Mouse (Mus musculus) stomach, postnatal 0 days (tissue): ENCODE measurements around the gene Prex1. TPM values are rescaled to one million over a fixed set of nuclear protein-coding genes. Genes with fewer than 3 reads are reported as not detected.

ENCODE experiments used
- ATAC-seq: fragments of 200-750 bp; cut with Nextera tagmentation; 2 replicates; pipeline ENCODE4 v1.8.0; 2017; ENCODE audit not compliant: low FRiP score, low TSS enrichment
- DNase-seq: peaks from one replicate; pipeline ENCODE4 v3.0.0-alpha.2; 2016; ENCODE audit warnings: low spot score
- H3K27ac ChIP-seq: fragments of 300-500 bp; sonication (generic); replicated peaks from 2 replicates; pipeline ENCODE4 v1.5.1; 2014; ENCODE audit warnings: mild to moderate bottlenecking, control low read depth
- H3K27me3 ChIP-seq: fragments of 300-500 bp; sonication (generic); 2 replicates; pipeline ENCODE4 v1.6.1; 2014; ENCODE audit warnings: low read length; ENCODE audit not compliant: control insufficient read depth, insufficient read depth
- H3K36me3 ChIP-seq: fragments of 300-500 bp; sonication (generic); 2 replicates; pipeline ENCODE4 v1.6.1; 2014; ENCODE audit warnings: low read length, mixed read lengths; ENCODE audit not compliant: control insufficient read depth, insufficient read depth
- H3K4me1 ChIP-seq: fragments of 300-500 bp; sonication (generic); replicated peaks from 2 replicates; pipeline ENCODE4 v1.6.1; 2014; ENCODE audit warnings: antibody characterized with exemption; ENCODE audit not compliant: control insufficient read depth, insufficient read depth
- H3K4me2 ChIP-seq: fragments of 300-500 bp; sonication (generic); replicated peaks from 2 replicates; pipeline ENCODE4 v1.6.1; 2014; ENCODE audit warnings: low read depth, mild to moderate bottlenecking, control low read depth, moderate library complexity
- H3K4me3 ChIP-seq: fragments of 300-500 bp; sonication (generic); 2 replicates; pipeline ENCODE4 v1.5.1; 2014; ENCODE audit warnings: low read depth, low read length, control low read depth
- H3K9ac ChIP-seq: fragments of 300-500 bp; sonication (generic); 2 replicates; pipeline ENCODE4 v1.6.1; 2014; ENCODE audit warnings: mild to moderate bottlenecking, low read length, control low read depth, mixed read lengths
- H3K9me3 ChIP-seq: fragments of 300-500 bp; sonication (generic); 2 replicates; pipeline ENCODE4 v1.6.1; 2016; ENCODE audit warnings: low read length; ENCODE audit not compliant: control insufficient read depth
- CTCF ChIP-seq: IDR thresholded peaks from 2 replicates; pipeline ENCODE4 v1.5.1; 2016; ENCODE audit warnings: antibody characterized with exemption, low read depth, mild to moderate bottlenecking, moderate library complexity
- EP300 ChIP-seq: optimal IDR thresholded peaks from 2 replicates; pipeline ENCODE3; 2016; ENCODE audit warnings: antibody characterized with exemption
- WGBS: fragments of 180-500 bp; shearing (Covaris S2); extraction: QIAGEN DNeasy Blood & Tissue Kit; methylation state at CpG from one replicate; pipeline ENCODE4 v1.1.7; 2014; 5-methylcytosine and 5-hydroxymethylcytosine counted together
- polyA plus RNA-seq: library from polyadenylated mRNA; unstranded; fragments of >200 nt; fragmentation: Nextera tagmentation; extraction: Ambion mirVana; gene quantifications from 2 replicates; pipeline ENCODE4 v1.2.1, GENCODE M21; 2015

Gene Prex1
- polyA plus RNA-seq, 1 experiment from 2014 or later, result 12.0 TPM

GRCm38 (mm10) chr2:166678959-166679759 is 34.5 kb downstream of the Prex1 start:
- Histone ChIP-seq H3K9me3 (no peaks in the 10 kb centered on the region), H3K27ac (no peak overlapping the region), H3K4me3 (no peak overlapping the region), H3K4me2 (no peak overlapping the region), H3K9ac (no peak overlapping the region), H3K27me3 (no peaks in the 10 kb centered on the region), H3K4me1 (no peaks in the 10 kb centered on the region), H3K36me3 (no peaks in the 10 kb centered on the region)
- ATAC-seq, result no peak
- 39% methylated on average over 13 of the region's 13 CpGs for WGBS
- DNase-seq, result no peak
- TF ChIP-seq CTCF, result no peak

- no peak overlapping the region for H3K4me3 ChIP-seq
- 83% methylated on average over 11 of the region's 11 CpGs for WGBS
- no peaks in the 10 kb centered on the region for H3K9me3 ChIP-seq
- ATAC-seq, result no peak
- no peak overlapping the region for H3K9ac ChIP-seq
- H3K27ac ChIP-seq, result no peak overlapping the region
- TF ChIP-seq EP300 (no peak), CTCF (0 out of 2 replicates have a peak, but pooled peaks have one; percentile 2)
- DNase-seq, result no peak
- no peaks in the 10 kb centered on the region for H3K27me3 ChIP-seq
- no peaks in the 10 kb centered on the region for H3K4me1 ChIP-seq
- no peak overlapping the region for H3K4me2 ChIP-seq
- no peaks in the 10 kb centered on the region for H3K36me3 ChIP-seq
These were observed 36.7 kb downstream of the Prex1 start for GRCm38 (mm10) chr2:166676933-166677332.

- no peak for ATAC-seq
- H3K9me3 ChIP-seq, result no peaks in the 10 kb centered on the region
- WGBS, result 77% methylated on average over 14 of the region's 14 CpGs
These were observed 37.1 kb downstream of the Prex1 start for GRCm38 (mm10) chr2:166676498-166676897.

GRCm38 (mm10) chr2:166675588-166676444 is 37.8 kb downstream of the Prex1 start:
- ATAC-seq (0 out of 2 replicates have a peak, but pooled peaks have one; percentile 31), DNase-seq (peak; percentile 38)
- 0 out of 2 replicates have a peak overlapping the region, but pooled peaks have one; percentile 14 for H3K4me2 ChIP-seq
- H3K4me1 ChIP-seq, result no peaks in the 10 kb centered on the region
- H3K9ac ChIP-seq, result no peak overlapping the region
- no peaks in the 10 kb centered on the region for H3K27me3 ChIP-seq
- no peak overlapping the region for H3K27ac ChIP-seq
- no peaks in the 10 kb centered on the region for H3K9me3 ChIP-seq
- no peak for TF ChIP-seq CTCF
- no peak for TF ChIP-seq EP300
- WGBS, result 44% methylated on average over 14 of the region's 14 CpGs
- no peak overlapping the region for H3K4me3 ChIP-seq
- no peaks in the 10 kb centered on the region for H3K36me3 ChIP-seq

More at GRCm38 (mm10) chr2:166676498-166676897, 37.1 kb downstream of the Prex1 start:
- Histone ChIP-seq H3K9ac (no peak overlapping the region), H3K4me3 (no peak overlapping the region), H3K4me2 (no peak overlapping the region), H3K27ac (no peak overlapping the region), H3K27me3 (no peaks in the 10 kb centered on the region), H3K4me1 (no peaks in the 10 kb centered on the region), H3K36me3 (no peaks in the 10 kb centered on the region)
- TF ChIP-seq EP300 (no peak), CTCF (no peak)
- DNase-seq, result no peak

GRCm38 (mm10) chr2:166674693-166675092 is 38.9 kb downstream of the Prex1 start:
- WGBS, result 9% methylated on average over 12 of the region's 12 CpGs
- Histone ChIP-seq H3K4me1 (no peaks in the 10 kb centered on the region), H3K4me3 (no peak overlapping the region), H3K36me3 (no peaks in the 10 kb centered on the region), H3K27me3 (no peaks in the 10 kb centered on the region), H3K9me3 (no peaks in the 10 kb centered on the region), H3K4me2 (no peak overlapping the region), H3K27ac (no peak overlapping the region), H3K9ac (no peak overlapping the region)
- DNase-seq (peak; percentile 48), ATAC-seq (0 out of 2 replicates have a peak, but pooled peaks have one; percentile 17)
- TF ChIP-seq CTCF, result no peak
- no peak for TF ChIP-seq EP300
